Mouse (Mus musculus) naive thymus-derived CD4-positive, alpha-beta T cell, adult 5 months (primary cell): Measurements from ENCODE around the gene 4930432K21Rik. TPM values are rescaled to one million over a fixed set of nuclear protein-coding genes. Genes with fewer than 3 reads are reported as not detected.

ENCODE experiments used
- polyA plus RNA-seq: library from polyadenylated mRNA; unstranded; fragments of 100-300 nt; shearing (Covaris generic); gene quantifications from one replicate; pipeline ENCODE4 v1.2.1, GENCODE M21; 2017

Gene 4930432K21Rik
- 3.4 TPM for polyA plus RNA-seq

GRCm38 (mm10) chr8:84147769-84148530, at the start of gene 4930432K21Rik, which contains the start of gene Cc2d1a:
Gene 4930432K21Rik (plus strand): TSS chr8:84148025.
Gene Cc2d1a (minus strand): TSS chr8:84147936.

GRCm38 (mm10) chr8:84104697-84105609, 42.9 kb upstream of the 4930432K21Rik start, which contains the start of gene Dcaf15:
Gene Dcaf15 (minus strand): TSS chr8:84104768.

GRCm38 (mm10) chr8:84125656-84126055, 22.2 kb upstream of the 4930432K21Rik start, which contains the start of gene Podnl1:
Gene Podnl1 (plus strand): TSS chr8:84125989.

GRCm38 (mm10) chr8:84185117-84185516, 37.3 kb downstream of the 4930432K21Rik start, which contains the start of gene Nanos3:
Gene Nanos3 (minus strand): TSS chr8:84185217.

Other genes with a start within 250 kb of the 4930432K21Rik start
- 10.1 TPM for gene Adgrl1, start 247.9 kb upstream of the 4930432K21Rik start, polyA plus RNA-seq
- gene Gm10644, start 192.8 kb upstream of the 4930432K21Rik start, polyA plus RNA-seq: 1.3 TPM
- 7.9 TPM for gene Asf1b, start 192.5 kb upstream of the 4930432K21Rik start, polyA plus RNA-seq
- gene Prkaca, start 175.0 kb upstream of the 4930432K21Rik start, polyA plus RNA-seq: 45.4 TPM
- gene Samd1, start 150.4 kb upstream of the 4930432K21Rik start, polyA plus RNA-seq: 9.2 TPM
- gene 1700067K01Rik, start 146.5 kb upstream of the 4930432K21Rik start, polyA plus RNA-seq: 0.68 TPM
- gene 2210011C24Rik, start 135.9 kb upstream of the 4930432K21Rik start, polyA plus RNA-seq: not detected
- gene Palm3, start 126.6 kb upstream of the 4930432K21Rik start, polyA plus RNA-seq: 9.5 TPM
- 200 TPM for gene Il27ra, start 105.4 kb upstream of the 4930432K21Rik start, polyA plus RNA-seq
- gene Rln3, start 103.0 kb upstream of the 4930432K21Rik start, polyA plus RNA-seq: 0.76 TPM
- 1.2 TPM for gene Gm10643, start 82.9 kb upstream of the 4930432K21Rik start, polyA plus RNA-seq
- 29.8 TPM for gene Rfx1, start 81.2 kb upstream of the 4930432K21Rik start, polyA plus RNA-seq
- gene Dcaf15, start 43.3 kb upstream of the 4930432K21Rik start, polyA plus RNA-seq: 28.4 TPM
- 2.1 TPM for gene Podnl1, start 22.0 kb upstream of the 4930432K21Rik start, polyA plus RNA-seq
- 26.8 TPM for gene Cc2d1a, start 89 bp upstream of the 4930432K21Rik start, polyA plus RNA-seq
- gene Nanos3, start 37.2 kb downstream of the 4930432K21Rik start, polyA plus RNA-seq: not detected
- gene Zswim4, start 89.0 kb downstream of the 4930432K21Rik start, polyA plus RNA-seq: 41.4 TPM
- 442 TPM for gene D8Ertd738e, start 101.7 kb downstream of the 4930432K21Rik start, polyA plus RNA-seq
- 146 TPM for gene Mri1, start 109.3 kb downstream of the 4930432K21Rik start, polyA plus RNA-seq
- gene Ccdc130, start 122.4 kb downstream of the 4930432K21Rik start, polyA plus RNA-seq: 23.9 TPM
- 5.6 TPM for gene Cacna1a, start 240.4 kb downstream of the 4930432K21Rik start, polyA plus RNA-seq